Mouse (Mus musculus): ENCODE data around the gene Olfr541.
"Not testable (repeated sequence)": the region's sequence is repeated elsewhere in the genome, so short reads cannot be mapped to it uniquely, and the experiment has no call there.

Olfr541 gene

DNA sequence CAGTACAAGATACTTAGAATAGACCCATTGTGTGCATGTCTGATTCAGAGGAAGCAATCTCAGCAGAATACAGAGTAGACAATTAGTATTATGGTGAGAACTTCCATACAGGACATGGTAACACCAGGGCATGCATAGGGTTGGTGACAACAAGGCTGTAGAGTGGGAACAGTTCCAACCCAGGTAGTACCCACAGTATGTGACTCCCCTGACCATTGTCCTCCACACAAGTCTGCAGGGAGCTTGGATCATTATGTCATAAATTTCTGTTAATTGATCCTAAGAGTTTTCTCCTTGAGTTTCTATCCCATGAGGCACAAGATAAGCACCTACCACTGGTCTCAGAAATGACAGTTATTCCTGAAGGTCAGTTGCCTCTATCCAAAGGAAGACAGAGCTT lies at the start of gene Olfr541:
TSS of gene Olfr541 (plus strand) at position 301 of the 400 bp plus-strand sequence.
- no peak for DNase-seq (ENCODE audit: low spot score)

DNA sequence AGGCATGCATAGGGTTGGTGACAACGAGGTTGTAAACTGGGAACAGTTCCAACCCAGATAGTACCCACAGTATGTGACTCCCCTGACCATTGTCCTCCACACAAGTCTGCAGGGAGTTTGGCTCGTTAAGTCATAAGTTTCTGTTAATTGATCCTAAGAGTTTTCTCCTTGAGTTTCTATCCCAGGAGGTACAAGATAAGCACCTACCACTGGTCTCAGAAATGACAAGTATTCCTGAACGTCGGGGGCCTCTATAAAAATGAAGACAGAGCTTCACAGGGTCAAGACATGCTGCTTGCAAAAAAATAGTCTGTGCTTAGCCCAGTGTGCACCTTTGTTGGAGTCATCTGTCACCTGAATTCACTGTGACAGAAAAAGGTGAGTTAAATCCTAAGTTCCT lies 37.4 kb upstream of the Olfr541 start, which contains the start of gene Olfr539:
TSS of gene Olfr539 (plus strand) at position 301 of the 400 bp plus-strand sequence.
- DNase-seq (ENCODE audit: low spot score) = no peak

DNA sequence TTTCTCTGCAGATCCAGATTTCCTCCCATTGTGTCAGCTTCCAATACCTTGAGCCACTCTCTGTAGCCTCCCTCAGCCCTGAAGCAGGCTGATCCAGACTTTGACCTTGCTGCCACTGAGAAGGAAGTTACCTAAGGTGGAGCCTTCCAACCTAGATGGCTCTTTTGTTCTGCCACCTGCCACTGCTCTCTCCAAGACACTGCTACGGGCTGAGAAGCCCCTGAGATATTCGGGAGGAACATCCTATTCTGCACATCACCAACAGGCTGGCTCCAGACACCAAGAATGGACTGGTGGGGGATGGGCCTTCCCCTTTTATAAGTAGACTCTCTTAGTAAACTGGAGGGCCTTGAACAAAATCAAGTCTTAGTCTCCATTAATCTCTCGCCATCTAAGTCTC lies 26.4 kb upstream of the Olfr541 start:
- not testable (repeated sequence) for DNase-seq (ENCODE audit: low spot score)

DNA sequence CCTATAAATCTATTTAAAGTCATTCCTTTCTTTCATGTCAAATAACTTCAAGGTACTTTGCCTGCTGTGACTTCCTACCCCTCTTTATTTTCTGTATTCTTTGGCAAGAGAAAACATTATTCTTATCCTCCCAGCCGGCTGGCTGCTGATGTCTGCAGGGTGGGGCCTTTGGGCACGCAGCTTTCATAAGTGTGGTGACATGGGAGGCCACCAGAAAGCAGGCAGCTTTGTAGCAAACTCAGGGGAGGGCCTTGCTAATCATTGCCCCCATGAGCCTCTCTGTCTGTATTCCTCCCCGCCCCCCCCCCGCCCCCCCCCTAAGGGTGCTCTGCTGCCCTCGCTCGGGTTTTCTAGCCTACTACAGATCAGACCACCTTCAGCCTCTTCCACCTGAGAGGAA lies 21.2 kb upstream of the Olfr541 start:
- no peak for DNase-seq (ENCODE audit: low spot score)

DNA sequence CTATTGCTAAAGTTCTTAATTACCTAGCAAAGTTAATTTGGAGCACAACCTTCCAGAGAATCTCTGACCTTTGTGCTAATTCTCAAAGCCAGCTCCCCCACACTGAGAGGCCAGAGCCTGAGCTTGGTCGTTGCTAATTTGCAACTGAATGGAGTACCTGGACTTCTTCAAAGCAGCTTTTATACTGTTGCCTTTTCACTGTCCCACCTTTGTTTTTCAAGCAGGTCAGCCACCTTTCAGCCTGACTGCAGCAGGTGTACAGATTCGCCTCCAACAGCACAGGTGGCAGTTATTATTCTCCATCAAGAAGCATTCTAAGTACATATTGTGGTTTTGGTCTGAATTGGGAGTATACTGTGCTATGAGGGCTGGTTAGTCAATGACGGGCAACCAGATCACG lies 17.5 kb upstream of the Olfr541 start:
- DNase-seq (ENCODE audit: low spot score) = not testable (repeated sequence)

DNA sequence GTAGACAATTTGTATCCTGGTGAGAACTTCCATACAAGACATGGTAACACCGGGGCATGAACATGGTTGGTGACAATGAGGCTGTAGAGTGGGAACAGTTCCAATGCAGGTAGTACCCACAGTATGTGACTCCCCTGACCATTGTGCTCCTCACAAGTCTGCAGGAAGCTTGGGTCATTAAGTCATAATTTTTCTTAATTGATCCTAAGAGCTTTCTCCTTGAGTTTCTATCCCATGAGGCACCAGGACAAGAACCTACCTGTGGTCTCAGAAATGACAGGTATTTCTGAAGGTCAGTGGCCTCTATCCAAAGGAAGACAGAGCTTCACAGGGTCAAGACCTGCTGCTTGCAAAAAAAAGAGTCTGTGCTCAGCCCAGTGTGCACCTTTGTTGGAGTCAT lies 15.4 kb upstream of the Olfr541 start, which contains the start of gene Olfr45:
TSS of gene Olfr45 (plus strand) at position 301 of the 400 bp plus-strand sequence.
- DNase-seq (ENCODE audit: low spot score) = no peak

DNA sequence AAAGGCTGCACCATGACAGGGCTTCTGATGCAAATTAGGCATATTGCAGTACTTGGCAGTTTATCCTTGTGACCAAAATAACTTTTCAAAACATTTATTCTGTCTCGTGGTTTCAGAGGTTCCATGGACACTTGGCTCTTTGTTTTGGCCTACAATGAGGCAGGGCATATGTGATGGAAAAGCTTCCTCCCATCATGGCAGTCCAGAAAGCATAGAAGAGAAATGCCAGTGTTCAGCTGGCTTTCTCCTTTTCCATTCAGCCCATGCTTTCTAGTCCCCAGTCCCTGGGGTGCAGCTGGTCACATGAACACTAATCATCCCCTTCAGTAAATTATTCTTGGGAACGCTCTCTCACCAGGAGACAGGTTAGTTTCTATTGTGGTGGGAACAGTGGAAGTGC lies 9.3 kb downstream of the Olfr541 start:
- no peak for DNase-seq (ENCODE audit: low spot score)

DNA sequence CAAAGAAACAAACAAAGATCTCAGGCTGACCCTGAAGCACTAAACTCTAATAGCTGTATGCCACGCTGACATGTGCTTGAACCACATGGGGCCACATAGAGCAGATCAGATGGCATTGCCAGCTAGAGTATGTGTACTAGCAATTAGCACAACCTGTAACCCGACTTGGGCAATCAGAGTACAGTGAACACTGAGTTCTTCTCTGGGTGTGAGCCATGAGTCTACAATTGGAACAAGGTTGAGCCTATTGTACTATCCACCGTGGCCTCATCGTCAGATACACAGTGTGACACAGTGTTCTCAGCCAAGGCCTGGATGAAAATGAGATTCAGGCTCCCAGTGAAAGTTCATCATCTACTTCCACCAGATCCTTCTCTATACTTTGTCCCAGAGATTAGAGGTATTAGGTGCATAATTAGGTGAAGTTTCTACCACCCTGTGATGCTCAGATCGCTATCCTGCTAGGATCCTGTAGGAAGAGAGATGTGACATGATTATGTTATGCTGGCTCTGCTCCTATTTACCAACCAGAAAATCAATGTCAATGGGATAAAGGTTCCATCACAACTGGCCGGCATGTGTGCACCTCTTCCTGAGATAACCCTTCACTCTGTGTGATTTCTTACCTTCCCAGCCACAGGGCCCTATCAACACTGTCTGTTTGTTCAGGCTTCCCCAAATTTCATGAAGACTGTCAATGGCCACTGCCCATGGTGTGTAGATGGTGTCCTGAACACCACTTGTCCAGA lies 10.6 kb downstream of the Olfr541 start:
- DNase-seq (ENCODE audit: low spot score) = no peak

DNA sequence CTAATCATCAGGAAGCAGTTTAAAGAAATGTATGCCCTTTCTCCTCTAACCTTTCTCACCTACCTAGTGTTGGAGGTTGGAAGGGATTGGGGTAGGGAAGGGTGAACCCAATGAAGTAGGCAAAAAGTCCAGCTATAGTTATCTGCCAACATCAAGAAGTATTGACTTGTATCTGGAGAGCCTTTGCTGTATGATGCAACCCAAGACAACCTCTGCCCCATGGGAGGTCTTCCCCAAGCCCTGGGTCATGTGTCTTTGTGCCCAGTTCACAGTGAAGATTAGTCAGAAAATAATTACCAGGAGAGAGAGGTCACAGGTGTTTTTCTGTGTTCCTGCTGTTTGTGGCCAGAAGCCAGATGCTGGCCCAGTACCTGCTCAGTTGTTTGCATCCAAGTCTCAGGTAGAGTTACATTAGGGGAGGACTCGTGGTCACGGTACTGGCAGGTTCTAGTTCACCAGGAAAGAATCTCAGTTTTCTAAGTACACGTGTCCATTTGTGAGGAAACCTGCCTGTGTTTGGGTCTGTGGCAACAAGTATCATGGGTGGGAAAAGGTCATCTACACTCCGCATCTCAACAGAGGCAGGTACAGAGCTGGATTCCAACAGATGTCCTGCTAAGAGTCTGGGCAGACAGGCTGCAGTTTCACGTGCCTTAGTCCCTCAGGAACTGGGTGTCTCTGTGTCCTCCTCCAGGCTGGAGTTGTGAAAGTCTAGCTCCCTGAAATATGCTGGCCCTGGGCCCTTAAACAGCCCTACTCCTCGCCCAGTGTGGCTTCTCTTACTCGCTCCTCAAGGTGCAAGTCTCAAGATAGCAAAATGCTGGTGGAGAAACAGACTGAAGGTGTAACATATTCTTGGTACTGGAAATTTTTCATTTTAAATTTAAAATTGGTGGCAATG lies 20.3 kb downstream of the Olfr541 start:
- DNase-seq (ENCODE audit: low spot score) = no peak

DNA sequence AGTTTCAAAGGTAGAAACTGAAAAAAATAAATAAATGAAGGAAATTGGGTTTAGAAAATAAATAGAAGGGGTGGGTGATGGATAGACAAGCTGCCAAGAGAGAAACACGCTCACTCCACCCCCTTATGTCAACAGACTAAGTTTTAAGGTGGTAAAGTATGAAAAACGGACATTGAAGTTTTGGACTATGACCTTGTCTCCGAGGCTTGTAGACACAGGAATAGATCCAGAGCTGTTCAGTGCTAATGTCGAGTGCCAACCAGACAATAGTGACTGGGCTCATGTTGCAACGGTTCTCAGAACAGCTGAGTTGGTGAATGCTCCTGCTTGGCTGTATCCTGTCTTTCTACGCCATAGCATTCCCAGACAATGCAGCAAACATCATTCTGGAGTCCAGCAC lies 24.0 kb downstream of the Olfr541 start:
- DNase-seq (ENCODE audit: low spot score) = no peak

DNA sequence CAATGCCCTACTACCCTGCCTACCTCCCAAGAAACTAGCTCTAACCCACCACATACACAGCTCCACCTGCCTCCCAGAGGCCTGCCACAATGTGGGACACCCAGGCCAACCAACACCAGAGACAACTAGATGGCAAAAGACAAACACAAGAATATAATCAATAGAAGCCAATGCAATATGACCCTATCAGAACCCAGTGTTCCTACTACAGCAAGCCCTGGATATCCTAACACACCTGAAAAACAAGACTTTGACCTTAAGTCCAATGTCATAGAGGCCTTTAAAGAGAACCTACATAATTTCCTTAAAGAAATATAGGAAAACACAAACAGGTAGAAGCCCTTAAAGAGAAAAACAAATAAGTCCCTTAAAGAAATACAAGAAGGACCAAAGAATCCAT lies 28.5 kb downstream of the Olfr541 start:
- DNase-seq (ENCODE audit: low spot score) = no peak

DNA sequence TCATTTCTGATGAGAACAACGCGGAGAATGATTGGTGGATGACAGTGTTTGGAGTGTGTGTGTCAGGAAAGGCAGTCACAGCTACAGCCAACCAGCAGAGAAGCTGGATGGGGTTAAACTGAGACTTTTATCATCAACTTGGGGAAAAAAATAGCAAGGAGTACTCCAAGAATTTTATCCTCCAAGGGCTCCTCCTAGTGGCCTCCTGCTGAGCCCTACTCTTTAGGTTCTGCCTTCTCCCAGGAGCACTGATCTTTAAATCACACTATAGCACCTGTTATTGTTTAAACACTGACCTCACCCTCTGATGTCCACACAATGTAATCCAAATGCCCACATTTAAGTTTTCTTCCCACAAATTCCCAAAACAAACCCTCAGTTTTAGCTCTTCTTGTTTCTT lies 36.1 kb downstream of the Olfr541 start:
- no peak for DNase-seq (ENCODE audit: low spot score)

DNA sequence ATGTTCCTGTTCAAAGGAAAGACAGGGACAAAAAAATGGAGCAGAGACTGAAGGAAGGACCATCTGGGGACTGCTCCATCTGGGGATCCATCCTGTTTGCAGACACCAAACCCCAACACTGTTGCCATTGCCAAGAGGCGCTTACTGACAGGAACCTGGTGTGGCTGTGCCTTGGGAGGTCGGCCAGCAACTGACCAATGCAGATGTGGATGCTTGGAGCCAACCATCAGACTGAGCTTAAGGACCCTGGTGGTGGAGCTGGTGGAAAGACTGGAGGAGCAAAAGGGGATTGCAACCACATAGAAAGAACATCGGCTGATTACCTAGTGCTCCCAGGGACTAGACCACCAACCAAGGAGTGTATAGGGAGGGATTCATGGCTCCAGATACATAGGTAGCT lies 50.3 kb downstream of the Olfr541 start:
- DNase-seq (ENCODE audit: low spot score) = no peak

DNA sequence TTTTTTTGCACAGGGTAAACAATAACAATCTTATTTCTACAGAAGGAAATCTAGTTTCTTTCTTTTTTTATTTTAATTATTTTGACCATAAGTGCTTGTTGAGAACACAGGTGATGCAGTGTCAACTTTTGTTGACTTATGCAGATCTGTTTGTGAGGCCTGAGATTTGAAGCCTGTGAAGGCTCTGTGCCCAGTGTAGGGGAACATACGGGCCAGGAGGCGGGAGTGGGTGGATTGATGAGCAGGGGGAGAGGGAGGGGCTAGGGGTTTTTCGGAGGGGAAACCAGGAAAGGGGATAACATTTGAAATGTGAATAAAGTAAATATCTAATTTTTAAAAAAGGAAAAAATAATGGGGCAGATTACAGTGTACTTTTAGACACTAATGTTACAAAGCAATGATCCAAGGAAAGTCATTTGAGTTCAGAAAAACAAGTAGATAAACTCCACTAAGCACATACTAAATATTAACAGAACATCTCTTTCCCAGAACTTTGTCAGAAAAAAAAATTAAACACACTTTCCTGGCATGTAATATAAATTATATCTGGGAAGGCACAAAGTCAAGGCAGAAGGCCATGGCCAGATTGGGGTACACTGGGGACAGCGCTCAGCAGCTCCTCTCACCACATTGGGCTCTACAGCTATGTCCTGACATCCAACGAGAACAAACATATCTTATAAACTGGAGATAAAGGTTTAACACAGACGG lies 51.2 kb downstream of the Olfr541 start:
- DNase-seq (ENCODE audit: low spot score) = no peak

DNA sequence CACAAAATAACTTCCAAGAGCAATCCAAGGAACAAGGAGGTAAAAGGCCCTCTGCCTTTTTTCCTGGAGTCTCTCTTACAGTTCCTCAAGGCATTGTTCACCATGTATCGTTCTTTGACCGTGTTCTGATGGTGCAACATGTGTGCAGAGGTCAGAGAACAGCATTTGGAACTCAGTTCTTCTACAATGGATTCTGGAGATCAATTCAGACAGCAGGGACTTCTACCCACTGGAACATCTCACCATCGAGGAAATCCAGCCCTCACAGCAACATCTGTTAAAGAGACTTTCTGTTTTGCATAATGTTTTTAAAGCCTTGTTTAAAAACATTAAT lies 51.7 kb downstream of the Olfr541 start:
- no peak for DNase-seq (ENCODE audit: low spot score)

DNA sequence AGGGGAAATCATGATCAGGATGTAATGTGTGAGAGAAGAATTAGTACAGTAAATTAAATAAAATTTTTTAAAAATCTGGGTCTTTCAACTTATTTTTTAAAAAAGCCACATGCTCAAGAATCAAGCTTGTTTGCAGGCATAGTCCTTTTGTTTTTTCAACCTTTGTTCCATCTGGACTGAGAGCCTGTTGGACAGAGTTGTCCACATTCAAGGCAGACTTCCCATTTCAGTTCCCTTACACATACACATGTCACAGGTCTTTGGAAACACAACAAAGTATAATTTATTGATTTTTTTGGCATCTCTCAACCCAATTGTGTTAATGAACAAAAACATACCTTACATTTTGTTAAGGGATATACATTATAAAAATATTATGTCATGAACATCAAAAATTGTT lies 57.5 kb downstream of the Olfr541 start:
- no peak for DNase-seq (ENCODE audit: low spot score)

Data from yolk sac, embryonic 10.5 days (tissue).